9 mouse cellular contexts compared by ENCODE assay signal in the genomic region with DNA sequence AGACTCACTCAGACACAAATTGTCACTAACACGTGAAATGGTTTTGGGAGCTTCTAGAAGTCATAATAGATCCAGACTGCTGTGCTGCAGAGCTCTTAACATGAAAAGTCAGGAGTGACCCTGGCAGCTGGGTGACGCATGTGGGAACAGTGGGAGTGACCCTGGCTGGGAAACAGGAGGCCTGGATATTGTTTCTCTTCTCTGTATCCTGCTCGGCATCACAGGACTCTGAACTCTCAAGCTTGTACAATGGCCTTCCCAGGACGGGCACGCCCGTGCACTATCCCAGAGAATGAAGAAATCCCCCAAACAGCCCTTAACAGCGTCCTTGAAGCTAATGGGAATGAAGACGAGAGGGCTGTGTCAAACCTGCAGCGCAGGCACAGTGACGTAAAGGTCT. TPM values are rescaled to one million over a fixed set of nuclear protein-coding genes. Genes with fewer than 3 reads are reported as not detected.
A peak's percentile ranks its signal among the peaks of the same experiment; 100 is the strongest.
DNase-seq lines count a peak whose midpoint lies in the region; ATAC-seq lines count a peak whose summit lies in the region.
"Had no signal": no experiment of that assay in that cellular context is flagged by ENCODE, and none has a peak within 500 bp of the region (broad histone marks: within the 10 kb centered on the region; RNA-seq: fewer than 3 reads in every experiment).

No protein-coding gene starts in this region.

- H3K36me3 ChIP-seq in embryonic facial prominence, embryonic 15.5 days: peaks cover 3% of the 10 kb centered on the region; the same call in 1 of the 2 replicates
- H3K36me3 ChIP-seq in intestine, embryonic 15.5 days: 0 out of 2 replicates have a peak, but pooled peaks cover 4% of the 10 kb centered on the region

- peak overlapping the region; percentile 44; the same call in 1 of the 2 replicates for H3K27ac ChIP-seq in embryonic facial prominence, embryonic 15.5 days (replicated peaks)
- H3K27ac ChIP-seq in intestine, embryonic 15.5 days: 0 out of 2 replicates have a peak overlapping the region, but pooled peaks have one; percentile 8

- H3K4me1 ChIP-seq in embryonic facial prominence, embryonic 15.5 days: no peaks in the 10 kb centered on the region
- peaks cover 4% of the 10 kb centered on the region; the same call in 1 of the 2 replicates for H3K4me1 ChIP-seq in intestine, embryonic 15.5 days (replicated peaks)

- WGBS in embryonic facial prominence, embryonic 15.5 days: 73% methylated on average over 10 of the region's 10 CpGs
- WGBS in intestine, embryonic 15.5 days: 44% methylated on average over 10 of the region's 10 CpGs

- H3K4me3 ChIP-seq in embryonic facial prominence, embryonic 15.5 days (replicated peaks): no peak overlapping the region
- no peak overlapping the region for H3K4me3 ChIP-seq in intestine, embryonic 15.5 days (replicated peaks)

- peak; percentile 81 for DNase-seq in adrenal gland, adult 8-10 months
- peak; percentile 84 for DNase-seq in lung, postnatal 10 days
- no peak for DNase-seq in cerebellum, postnatal 25 days
- DNase-seq in right cerebral cortex, postnatal 25 days: no peak
- DNase-seq in urinary bladder, postnatal 10 days (ENCODE audit: low spot score): no peak
- DNase-seq in thymus, postnatal 36 days: no peak

- H3K9ac ChIP-seq in embryonic facial prominence, embryonic 15.5 days: no peak overlapping the region
- no peak overlapping the region for H3K9ac ChIP-seq in intestine, embryonic 15.5 days

- ATAC-seq in embryonic facial prominence, embryonic 15.5 days (ENCODE audit: insufficient number of reproducible peaks, low FRiP score, low TSS enrichment, low read depth): no peak
- peak; percentile 94 for ATAC-seq in intestine, embryonic 15.5 days

- no peak overlapping the region for H3K4me2 ChIP-seq in embryonic facial prominence, embryonic 15.5 days (replicated peaks)
- H3K4me2 ChIP-seq in intestine, embryonic 15.5 days (replicated peaks): no peak overlapping the region

- no peaks in the 10 kb centered on the region for H3K9me3 ChIP-seq in embryonic facial prominence, embryonic 15.5 days (replicated peaks)
- H3K9me3 ChIP-seq in intestine, embryonic 15.5 days: no peaks in the 10 kb centered on the region
- H3K9me3 ChIP-seq: megakaryocyte, embryonic 14.5 days had no signal

- H3K27me3 ChIP-seq in embryonic facial prominence, embryonic 15.5 days: no peaks in the 10 kb centered on the region
- H3K27me3 ChIP-seq in intestine, embryonic 15.5 days (replicated peaks): no peaks in the 10 kb centered on the region
- H3K27me3 ChIP-seq: megakaryocyte, embryonic 14.5 days had no signal

RNA-seq across cellular contexts. Expression of gene Ranbp2, which starts 52.5 kb away (rescaled TPM):
- 10 to 100 TPM; 71.4 to 82.9 (median 80.8) TPM for total RNA-seq in adrenal gland, adult 8-10 months (2022)
- 19.0 and 20.7 TPM in 2 replicates for polyA plus RNA-seq in embryonic facial prominence, embryonic 15.5 days (2015; fragmentation: Nextera tagmentation; extraction: Ambion mirVana)
- 19.9 and 23.1 TPM in 2 replicates for polyA plus RNA-seq in intestine, embryonic 15.5 days (2015; fragmentation: Nextera tagmentation; extraction: Ambion mirVana)

Comparison
In these comparisons a context has a peak if more than half of its experiments do, and no peak if none do; other contexts are left out.
1. DNase-seq: peak in adrenal gland, adult 8-10 months (single experiment) and lung, postnatal 10 days (single experiment); none in cerebellum, postnatal 25 days (0 of 2), right cerebral cortex, postnatal 25 days (single experiment), urinary bladder, postnatal 10 days (single experiment) and thymus, postnatal 36 days (0 of 2).